Mouse (Mus musculus): Measurements from ENCODE around the gene Fgfr1op.
"Not testable (repeated sequence)": the region's sequence is repeated elsewhere in the genome, so short reads cannot be mapped to it uniquely, and the experiment has no call there.

GRCm38 (mm10) chr17:8140210-8140609, 25.1 kb upstream of the Fgfr1op start:
- not testable (repeated sequence) for TF ChIP-seq CTCF (conservative IDR thresholded peaks at IDR 0.05; ENCODE audit: insufficient read depth, insufficient read length, low read depth, low read length); POLR2A (IDR thresholded peaks at IDR 0.05; ENCODE audit: low read depth, low read length)
